Mouse (Mus musculus): Measurements from ENCODE around the gene Tmem119.

Tmem119 gene

GRCm38 (mm10) chr5:113815638-113816152 is 15.4 kb upstream of the Tmem119 start:
- peak; percentile 55 for DNase-seq

GRCm38 (mm10) chr5:113815041-113815389 is 14.7 kb upstream of the Tmem119 start:
- no peak for DNase-seq

GRCm38 (mm10) chr5:113814111-113815040 is 14.1 kb upstream of the Tmem119 start:
- no peak for DNase-seq

GRCm38 (mm10) chr5:113813608-113814007 is 13.3 kb upstream of the Tmem119 start:
- DNase-seq, result peak; percentile 31

GRCm38 (mm10) chr5:113812638-113813037 is 12.3 kb upstream of the Tmem119 start:
- DNase-seq, result no peak

DNA sequence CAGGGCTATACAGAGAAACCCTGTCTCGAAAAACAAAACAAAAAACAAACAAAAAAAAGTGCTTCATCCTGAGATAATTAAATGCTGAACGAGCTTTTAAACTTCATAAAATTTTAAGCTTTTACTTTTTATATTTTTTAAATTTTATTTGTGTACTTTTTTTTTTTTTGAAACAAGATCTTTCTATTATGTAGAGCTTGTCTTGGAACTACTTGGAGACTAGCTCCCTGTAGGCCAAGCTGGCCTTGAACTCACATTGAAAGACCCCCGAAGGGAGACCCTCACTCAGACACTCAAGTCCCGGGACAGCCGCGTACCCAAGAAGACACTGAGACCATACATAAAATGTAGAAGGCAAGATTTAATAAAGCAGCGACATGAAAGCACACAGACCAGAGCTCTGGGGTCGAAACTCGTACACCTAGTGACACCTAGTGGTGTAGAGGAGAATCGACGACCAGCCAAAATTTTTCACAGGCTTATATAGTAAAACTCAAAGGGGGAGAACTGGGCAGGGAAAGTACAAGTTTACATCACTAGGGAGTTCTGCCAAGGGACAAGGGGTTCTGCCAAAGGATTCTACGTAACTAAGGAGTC is 11.6 kb upstream of the Tmem119 start:
- DNase-seq, result peak; percentile 57

DNA sequence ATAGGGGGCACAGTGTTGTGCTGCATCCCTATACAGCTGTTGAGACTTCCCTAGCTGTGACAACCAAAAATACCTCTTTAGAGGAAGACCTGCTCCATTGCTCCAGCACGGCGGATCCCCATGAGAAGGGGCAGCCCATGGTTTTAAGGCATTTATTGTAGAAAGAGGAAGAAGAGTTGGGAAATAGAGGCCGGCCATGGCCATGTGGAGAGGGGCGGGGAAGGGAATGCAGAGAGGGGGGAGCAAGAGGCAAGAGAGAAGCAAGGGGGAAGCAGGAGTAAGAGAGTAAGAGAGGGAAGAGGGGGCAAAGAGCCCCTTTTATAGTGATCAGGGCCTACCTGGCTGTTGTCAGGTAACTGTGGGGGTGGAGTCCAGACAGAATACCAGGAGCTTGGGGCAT is 9.8 kb upstream of the Tmem119 start:
- DNase-seq, result no peak

DNA sequence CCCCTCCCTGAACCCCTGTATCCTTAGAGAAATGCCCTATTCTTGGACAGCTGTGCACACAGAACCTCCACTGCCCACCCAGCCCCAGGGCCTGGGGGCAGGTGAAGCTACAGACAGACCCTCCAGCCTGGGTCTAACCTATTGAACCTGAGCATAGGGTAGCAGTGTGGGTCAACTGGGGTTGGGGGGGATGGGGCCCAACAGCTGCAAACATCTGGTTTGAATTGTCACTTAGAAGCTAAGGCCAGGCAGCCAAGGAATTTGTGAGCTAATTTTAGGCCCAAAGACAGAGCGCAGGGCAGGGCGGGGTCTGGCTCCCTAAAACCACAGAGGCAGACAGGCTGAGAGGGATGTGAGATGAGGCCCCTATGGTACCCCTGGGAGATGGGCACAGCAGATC is 7.9 kb upstream of the Tmem119 start:
- DNase-seq, result no peak

- no peak for DNase-seq
Measured at GRCm38 (mm10) chr5:113807712-113808111, 7.4 kb upstream of the Tmem119 start.

- no peak for DNase-seq
Measured at GRCm38 (mm10) chr5:113806414-113806813, 6.1 kb upstream of the Tmem119 start.

GRCm38 (mm10) chr5:113805301-113805700 is 5.0 kb upstream of the Tmem119 start:
- no peak for DNase-seq

- no peak for DNase-seq
Measured at GRCm38 (mm10) chr5:113804395-113804966, 4.2 kb upstream of the Tmem119 start.

DNA sequence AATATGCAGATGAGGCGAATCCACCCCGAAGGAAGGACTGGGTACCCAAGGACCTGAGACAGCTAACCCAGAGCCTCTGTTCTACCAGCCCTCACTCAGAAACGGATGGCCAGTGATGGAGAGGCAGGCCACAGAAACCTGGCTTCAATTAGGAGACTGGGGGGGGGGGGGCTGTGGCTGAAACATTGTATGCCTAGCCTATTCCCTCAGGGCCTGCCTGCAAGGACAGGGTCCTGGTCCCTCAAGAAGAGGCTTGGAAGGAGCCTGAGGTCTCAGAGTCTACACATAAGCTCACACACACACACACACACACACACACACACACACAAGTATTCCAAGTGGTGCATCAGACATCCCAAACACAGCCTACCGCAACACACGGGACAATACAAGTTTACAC is 625 bp downstream of the Tmem119 start:
- no peak for DNase-seq

DNA sequence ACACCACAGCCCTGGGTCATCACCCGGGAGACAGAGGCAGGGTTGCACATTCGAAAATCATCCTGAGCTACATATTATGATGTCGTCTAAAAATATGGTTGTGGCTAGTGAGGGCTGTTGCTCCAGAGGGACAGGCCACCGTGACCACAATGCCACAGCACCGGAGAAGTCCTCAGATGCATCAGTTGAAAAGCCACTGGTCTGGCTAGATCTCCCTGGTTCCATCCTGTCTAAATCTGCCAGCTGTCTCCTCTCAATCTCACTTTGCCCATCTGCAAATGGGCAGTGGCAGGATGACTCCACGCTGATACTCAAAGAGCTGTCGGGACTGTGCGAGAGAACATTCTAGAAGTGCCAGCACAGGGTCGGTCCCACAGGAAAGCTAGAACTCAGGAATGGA is 1.8 kb downstream of the Tmem119 start:
- no peak for DNase-seq

GRCm38 (mm10) chr5:113797149-113797882 is 3.0 kb downstream of the Tmem119 start:
- DNase-seq, result no peak

DNA sequence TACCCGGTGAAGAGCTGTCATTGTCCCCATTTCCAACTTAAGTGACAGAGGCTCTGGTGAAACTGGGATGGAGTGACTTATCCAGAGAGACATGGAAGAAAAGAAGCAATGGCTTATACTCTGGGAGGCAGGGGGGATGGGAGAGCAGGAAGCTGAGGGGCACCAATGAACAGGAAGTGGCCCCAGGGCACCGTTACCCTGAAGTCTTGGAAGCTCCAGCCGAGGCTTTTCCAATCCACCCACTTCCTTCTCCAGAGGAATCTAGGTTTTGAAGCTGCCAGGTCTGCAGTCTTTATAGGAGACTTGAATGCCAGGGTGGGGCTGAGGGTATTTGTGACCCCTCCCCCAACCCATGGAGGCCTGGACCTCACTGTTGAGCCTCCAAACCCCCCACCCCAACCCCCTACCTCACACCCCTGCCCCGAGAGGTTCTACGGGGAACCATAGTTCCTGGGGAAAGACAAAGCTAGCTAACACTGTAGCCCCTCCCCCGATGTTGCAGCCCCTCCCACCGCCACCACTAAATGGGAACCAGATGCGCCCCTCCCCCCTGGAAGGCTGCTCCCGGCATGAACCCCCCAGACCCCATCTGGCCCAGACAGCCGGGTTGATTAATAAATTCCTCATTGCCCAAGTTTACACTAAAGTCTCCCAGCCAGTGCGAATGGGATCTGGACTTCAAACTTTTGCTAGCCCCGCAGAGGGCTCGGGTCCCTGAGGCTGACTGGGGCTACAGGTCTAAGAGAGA is 3.7 kb downstream of the Tmem119 start:
- DNase-seq, result no peak

GRCm38 (mm10) chr5:113791197-113792095 is 8.9 kb downstream of the Tmem119 start:
- DNase-seq, result peak; percentile 48

DNA sequence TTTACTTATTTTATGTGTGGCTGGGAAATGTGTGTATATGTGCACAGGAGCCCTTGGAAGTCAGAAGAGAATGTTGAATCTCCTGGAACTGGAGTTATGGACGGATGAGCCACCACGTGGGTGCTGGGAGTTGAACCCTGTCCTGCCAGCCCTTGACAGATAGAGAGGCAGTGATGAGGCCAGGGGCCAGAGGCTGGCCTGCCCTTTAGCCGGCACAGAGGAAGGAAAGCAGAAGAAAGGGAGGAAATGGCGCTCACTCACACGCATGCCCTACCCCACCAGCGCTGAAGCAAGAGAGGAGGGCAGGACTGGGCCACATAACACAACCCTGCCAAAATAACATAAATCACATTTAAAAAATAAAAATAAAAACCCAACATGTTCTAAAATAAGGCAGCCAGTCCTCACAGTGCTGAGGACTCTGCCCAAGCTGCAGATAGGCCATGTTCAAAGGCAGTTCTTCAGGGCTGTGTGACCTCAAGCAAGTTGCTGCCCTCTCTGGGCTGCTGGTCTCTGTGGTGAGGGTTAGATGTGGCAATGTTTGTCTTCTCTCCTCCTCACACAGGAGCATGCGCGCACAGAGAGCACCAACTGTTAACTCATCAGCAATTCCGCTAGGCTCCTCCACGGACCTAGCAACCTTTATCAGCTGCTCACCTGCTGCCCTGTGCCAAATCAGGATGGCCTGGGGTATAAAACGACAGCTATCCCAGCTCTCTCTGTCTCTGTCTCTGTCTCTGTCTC is 9.7 kb downstream of the Tmem119 start:
- DNase-seq, result peak; percentile 63

GRCm38 (mm10) chr5:113789075-113789788 is 11.1 kb downstream of the Tmem119 start:
- DNase-seq, result peak; percentile 53

DNA sequence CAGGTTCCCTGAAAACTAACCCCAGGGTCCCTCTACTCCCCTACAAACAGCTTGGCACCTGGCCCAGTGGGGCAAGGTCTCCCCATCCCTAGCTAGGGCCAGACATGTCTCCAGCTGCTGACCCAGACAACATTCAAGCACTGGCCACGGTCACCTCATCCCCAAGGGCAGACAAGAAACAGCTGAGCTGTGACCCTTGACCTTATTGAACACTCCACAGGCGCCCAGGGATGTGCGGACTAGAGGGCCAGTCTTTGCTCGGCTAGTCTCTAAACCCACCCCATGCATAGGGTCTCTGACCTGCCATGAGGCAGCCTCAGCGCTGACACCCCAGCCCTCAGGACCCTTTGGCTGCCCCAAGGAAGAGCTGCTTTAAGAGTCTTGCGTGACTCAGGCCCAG is 11.7 kb downstream of the Tmem119 start:
- no peak for DNase-seq

All from kidney, adult 9 months (tissue).